Mouse (Mus musculus) forebrain, embryonic 13.5 days (tissue): Measurements from ENCODE around the gene Tram2. TPM values are rescaled to one million over a fixed set of nuclear protein-coding genes. Genes with fewer than 3 reads are reported as not detected.

Source experiments
- ATAC-seq: fragments of 200-750 bp; cut with Nextera tagmentation; 2 replicates; pipeline ENCODE4 v1.8.0; 2017
- H3K27ac ChIP-seq: fragments of 300-500 bp; sonication (generic); 2 replicates; pipeline ENCODE4 v1.5.1; 2015; ENCODE audit warnings: inconsistent platforms, mild to moderate bottlenecking, moderate library complexity
- H3K27me3 ChIP-seq: fragments of 300-500 bp; sonication (generic); 2 replicates; pipeline ENCODE4 v1.6.1; 2015; ENCODE audit warnings: mild to moderate bottlenecking, inconsistent platforms
- H3K36me3 ChIP-seq: fragments of 300-500 bp; sonication (generic); 2 replicates; pipeline ENCODE4 v1.6.1; 2015; ENCODE audit warnings: mild to moderate bottlenecking, inconsistent platforms; ENCODE audit not compliant: poor library complexity, severe bottlenecking
- H3K4me1 ChIP-seq: fragments of 300-500 bp; sonication (generic); 2 replicates; pipeline ENCODE4 v1.6.1; 2015; ENCODE audit warnings: inconsistent platforms
- H3K4me2 ChIP-seq: fragments of 300-500 bp; sonication (generic); 2 replicates; pipeline ENCODE4 v1.6.1; 2015; ENCODE audit warnings: inconsistent platforms, mild to moderate bottlenecking, moderate library complexity
- H3K4me3 ChIP-seq: fragments of 300-500 bp; sonication (generic); 2 replicates; pipeline ENCODE4 v1.5.1; 2015; ENCODE audit warnings: mild to moderate bottlenecking, inconsistent platforms
- H3K9ac ChIP-seq: fragments of 300-500 bp; sonication (generic); 2 replicates; pipeline ENCODE4 v1.6.1; 2015; ENCODE audit warnings: mild to moderate bottlenecking, inconsistent platforms
- H3K9me3 ChIP-seq: fragments of 300-500 bp; sonication (generic); replicated peaks from 2 replicates; pipeline ENCODE4 v1.6.1; 2016; ENCODE audit warnings: inconsistent platforms
- WGBS: fragments of 180-500 bp; shearing (Covaris S2); methylation state at CpG from one replicate; pipeline ENCODE4 v1.1.7; 2015; 5-methylcytosine and 5-hydroxymethylcytosine counted together
- polyA plus RNA-seq: library from polyadenylated mRNA; unstranded; fragments of >200 nt; fragmentation: Nextera tagmentation; extraction: Ambion mirVana; gene quantifications from 2 replicates; pipeline ENCODE4 v1.2.1, GENCODE M21; 2015

Tram2 gene
- polyA plus RNA-seq, 1 experiment from 2014 or later, result 2.3 TPM

GRCm38 (mm10) chr1:20984103-20984502 lies 94.9 kb downstream of the Tram2 start:
- no peak overlapping the region for H3K4me2 ChIP-seq
- peak; percentile 23; the same call in 1 of the 2 replicates for ATAC-seq
- WGBS, result 74% methylated on average over 2 of the region's 2 CpGs
- H3K27me3 ChIP-seq, result no peaks in the 10 kb centered on the region
- no peak overlapping the region for H3K9ac ChIP-seq
- no peaks in the 10 kb centered on the region for H3K9me3 ChIP-seq
- H3K27ac ChIP-seq, result no peak overlapping the region
- H3K36me3 ChIP-seq, result no peaks in the 10 kb centered on the region
- no peak overlapping the region for H3K4me3 ChIP-seq
- 0 out of 2 replicates have a peak, but pooled peaks cover 3% of the 10 kb centered on the region for H3K4me1 ChIP-seq

- Histone ChIP-seq H3K9ac (no peak overlapping the region), H3K36me3 (no peaks in the 10 kb centered on the region), H3K27ac (no peak overlapping the region), H3K4me1 (0 out of 2 replicates have a peak, but pooled peaks cover 3% of the 10 kb centered on the region), H3K9me3 (no peaks in the 10 kb centered on the region), H3K4me3 (no peak overlapping the region), H3K4me2 (no peak overlapping the region), H3K27me3 (no peaks in the 10 kb centered on the region)
- ATAC-seq, result no peak
- WGBS, result 96% methylated on average over 6 of the region's 6 CpGs
Measured at GRCm38 (mm10) chr1:20981764-20982163, 97.3 kb downstream of the Tram2 start.

DNA sequence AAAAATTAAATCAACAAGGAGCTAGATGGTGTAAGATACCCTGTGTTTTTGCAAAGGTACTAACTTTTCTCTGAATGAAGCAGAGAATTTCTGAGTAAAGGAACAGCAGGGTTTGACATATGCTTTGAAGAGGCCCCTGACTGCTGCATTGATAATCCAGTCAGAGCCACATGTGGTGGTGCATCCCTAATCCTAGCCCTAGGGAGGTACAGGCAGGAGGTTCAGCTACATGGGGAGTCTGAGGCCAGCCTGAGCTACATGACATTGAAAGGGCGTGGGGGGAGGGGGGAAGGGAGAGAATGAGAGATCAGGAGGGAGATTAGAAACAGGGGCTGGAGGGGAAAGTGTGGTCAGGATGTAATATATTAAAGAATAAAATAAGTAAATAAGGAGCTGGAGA lies 98.5 kb downstream of the Tram2 start:
- WGBS, result 40% methylated on average over 1 of the region's 1 CpGs
- no peak overlapping the region for H3K4me2 ChIP-seq
- H3K9me3 ChIP-seq, result no peaks in the 10 kb centered on the region; the same call in 1 of the 2 replicates
- no peaks in the 10 kb centered on the region for H3K27me3 ChIP-seq
- no peaks in the 10 kb centered on the region for H3K4me1 ChIP-seq
- H3K27ac ChIP-seq, result no peak overlapping the region
- H3K36me3 ChIP-seq, result no peaks in the 10 kb centered on the region
- H3K4me3 ChIP-seq, result no peak overlapping the region
- ATAC-seq, result no peak
- H3K9ac ChIP-seq, result no peak overlapping the region

DNA sequence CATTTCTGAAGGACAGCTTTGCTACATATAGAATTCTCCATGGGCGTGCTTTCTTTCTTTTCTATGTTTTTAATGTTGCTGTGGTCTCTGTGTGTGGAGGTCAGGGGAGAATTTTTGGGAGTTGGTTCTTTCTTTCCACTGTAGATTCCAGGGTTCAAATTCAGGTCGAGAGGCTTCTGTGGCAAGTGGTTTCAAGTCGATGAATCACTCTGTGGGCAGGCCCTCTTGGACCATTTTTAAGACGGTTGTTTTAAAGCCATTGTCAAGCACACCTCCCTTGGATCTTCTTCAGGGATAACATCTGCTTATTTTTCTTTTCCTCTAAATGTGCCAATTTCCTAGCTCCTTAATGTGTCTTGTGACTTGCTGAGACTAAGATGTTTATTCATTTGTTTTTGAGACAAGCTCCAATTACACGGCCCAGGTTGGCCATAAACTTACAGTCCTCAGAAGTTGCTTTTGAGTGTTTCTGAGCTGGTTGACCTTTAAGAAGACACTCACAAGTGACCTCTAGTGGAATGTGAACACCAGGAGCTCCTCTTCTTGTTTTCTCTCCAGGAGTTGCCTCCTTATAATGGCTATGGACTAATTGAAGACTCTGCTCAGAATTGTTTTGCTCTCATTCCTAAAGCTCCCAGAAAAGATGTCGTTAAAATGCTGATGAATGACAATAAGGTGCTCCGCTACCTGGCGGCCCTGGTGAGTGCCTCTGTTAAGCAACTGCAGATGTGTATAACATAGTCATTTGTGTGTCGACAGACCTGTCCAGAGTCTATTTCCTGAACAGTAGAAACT lies 104.5 kb downstream of the Tram2 start:
- H3K9me3 ChIP-seq, result no peaks in the 10 kb centered on the region; the same call in 1 of the 2 replicates
- H3K4me2 ChIP-seq, result no peak overlapping the region
- WGBS, result 77% methylated on average over 9 of the region's 9 CpGs
- no peaks in the 10 kb centered on the region for H3K36me3 ChIP-seq
- no peaks in the 10 kb centered on the region for H3K4me1 ChIP-seq
- no peaks in the 10 kb centered on the region for H3K27me3 ChIP-seq
- no peak overlapping the region for H3K27ac ChIP-seq
- no peak overlapping the region for H3K9ac ChIP-seq
- ATAC-seq, result no peak
- H3K4me3 ChIP-seq, result no peak overlapping the region

DNA sequence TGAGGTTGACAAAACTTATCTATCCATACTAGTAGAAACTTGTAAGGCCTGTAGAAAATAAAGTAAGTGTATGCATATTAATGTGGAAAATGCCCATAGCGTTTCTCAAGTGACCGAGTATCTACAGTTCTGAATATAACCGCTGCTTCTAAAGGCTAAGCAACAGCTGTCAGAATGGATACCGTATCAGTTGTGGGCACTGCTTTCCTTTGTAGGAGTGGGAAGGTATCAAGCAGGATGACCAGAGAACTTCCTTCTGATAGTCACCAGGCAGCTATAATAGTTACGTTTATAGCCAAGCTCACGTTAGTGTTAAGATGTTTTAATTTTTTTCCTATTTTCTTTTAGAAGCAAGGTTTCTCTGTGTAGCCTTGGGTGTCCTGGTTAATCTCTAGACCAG lies 105.6 kb downstream of the Tram2 start:
- no peaks in the 10 kb centered on the region for H3K36me3 ChIP-seq
- H3K27me3 ChIP-seq, result no peaks in the 10 kb centered on the region
- H3K9ac ChIP-seq, result no peak overlapping the region
- no peaks in the 10 kb centered on the region; the same call in 1 of the 2 replicates for H3K9me3 ChIP-seq
- H3K4me2 ChIP-seq, result no peak overlapping the region
- H3K4me3 ChIP-seq, result no peak overlapping the region
- no peak for ATAC-seq
- 96% methylated on average over 6 of the region's 6 CpGs for WGBS
- no peak overlapping the region for H3K27ac ChIP-seq
- no peaks in the 10 kb centered on the region for H3K4me1 ChIP-seq

DNA sequence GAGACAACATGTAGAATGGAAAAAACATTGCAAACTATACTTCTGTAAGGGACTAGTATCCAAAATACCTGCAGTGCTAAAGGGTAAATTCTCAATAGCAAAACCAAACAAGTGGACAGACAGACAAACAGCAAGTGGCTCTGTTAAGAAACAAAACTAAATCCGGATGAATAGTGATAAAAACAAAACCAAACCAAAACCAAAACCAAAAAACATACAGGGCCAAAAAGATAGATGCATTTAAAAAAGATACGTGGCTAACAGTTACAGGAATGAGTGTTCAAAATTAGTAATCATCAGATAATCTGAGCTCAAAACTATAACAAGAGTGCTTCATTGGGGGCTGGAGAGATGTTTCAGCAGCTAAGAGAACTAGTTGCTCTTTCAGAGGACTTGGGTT lies 109.4 kb downstream of the Tram2 start:
- Histone ChIP-seq H3K4me3 (no peak overlapping the region), H3K4me1 (no peaks in the 10 kb centered on the region), H3K9ac (no peak overlapping the region), H3K27ac (no peak overlapping the region), H3K9me3 (no peaks in the 10 kb centered on the region), H3K27me3 (no peaks in the 10 kb centered on the region), H3K36me3 (no peaks in the 10 kb centered on the region), H3K4me2 (no peak overlapping the region)
- 85% methylated on average over 2 of the region's 2 CpGs for WGBS
- ATAC-seq, result no peak

DNA sequence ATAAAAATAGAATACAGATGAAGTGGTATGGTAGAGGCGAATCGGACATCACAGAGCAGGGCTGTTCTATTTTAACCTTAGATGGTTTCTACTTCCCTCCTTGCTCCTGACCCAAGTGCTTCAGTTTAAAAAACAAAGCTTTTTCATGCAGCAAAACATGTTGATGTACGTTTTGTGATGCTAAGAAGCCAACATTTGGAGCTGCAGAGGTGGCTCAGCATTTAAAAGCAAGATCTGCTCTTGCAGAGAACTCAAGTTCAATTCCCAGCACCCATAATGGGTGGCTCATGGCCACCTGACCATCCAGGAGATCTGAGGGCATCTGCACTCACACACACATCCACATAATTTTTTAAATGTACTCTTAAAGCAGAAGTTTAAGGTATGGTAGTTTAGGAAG lies 124.2 kb downstream of the Tram2 start:
- Histone ChIP-seq H3K9ac (no peak overlapping the region), H3K9me3 (no peaks in the 10 kb centered on the region), H3K4me3 (no peak overlapping the region), H3K4me2 (no peak overlapping the region), H3K27ac (no peak overlapping the region), H3K4me1 (peaks cover 12% of the 10 kb centered on the region; the same call in 1 of the 2 replicates), H3K36me3 (no peaks in the 10 kb centered on the region), H3K27me3 (no peaks in the 10 kb centered on the region)
- no peak for ATAC-seq
- 73% methylated on average over 3 of the region's 3 CpGs for WGBS

- Histone ChIP-seq H3K36me3 (no peaks in the 10 kb centered on the region), H3K27ac (peak overlapping the region; percentile 75), H3K4me2 (peak overlapping the region; percentile 71), H3K9me3 (no peaks in the 10 kb centered on the region), H3K27me3 (no peaks in the 10 kb centered on the region), H3K9ac (peak overlapping the region; percentile 75), H3K4me1 (peaks cover 12% of the 10 kb centered on the region; the same call in 1 of the 2 replicates), H3K4me3 (peak overlapping the region; percentile 53)
- 1% methylated on average over 16 of the region's 16 CpGs for WGBS
- no peak for ATAC-seq
Measured at GRCm38 (mm10) chr1:20951799-20952198, 127.2 kb downstream of the Tram2 start.

DNA sequence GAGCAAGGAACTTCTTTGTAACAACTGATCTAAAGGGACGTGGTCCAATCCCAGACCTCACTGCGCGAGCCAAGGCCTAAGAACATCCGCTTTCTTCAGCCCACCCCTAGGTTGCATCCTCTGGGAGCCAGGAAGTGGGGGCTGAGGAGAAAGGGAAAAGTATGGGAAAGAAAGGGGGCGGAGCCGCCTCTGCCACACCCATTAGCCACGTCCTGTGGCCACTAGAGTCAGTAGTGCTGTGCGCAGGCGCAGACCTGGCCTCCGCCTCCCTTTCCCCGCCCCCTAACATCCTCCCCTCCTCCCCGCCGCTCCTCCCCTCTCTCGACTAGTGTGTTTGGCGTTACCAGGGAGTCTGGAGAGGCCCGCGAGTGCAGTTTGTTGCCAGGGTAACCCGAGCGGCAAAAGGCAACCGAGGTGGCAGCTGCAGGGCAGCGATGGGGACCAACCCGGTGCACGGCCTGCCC lies 127.7 kb downstream of the Tram2 start, which contains the start of gene Efhc1:
TSS of gene Efhc1 (plus strand) at position 327 of the 464 bp plus-strand sequence.
- H3K4me3 ChIP-seq, result peak within 1 kb of the TSS; percentile 53
- ATAC-seq, result peak; percentile 97
- H3K4me1 ChIP-seq, result peaks cover 12% of the 10 kb centered on the region; the same call in 1 of the 2 replicates
- H3K4me2 ChIP-seq, result peak within 1 kb of the TSS; percentile 71
- peak within 1 kb of the TSS; percentile 75 for H3K9ac ChIP-seq
- 2% methylated on average over 13 of the region's 23 CpGs for WGBS
- peak within 1 kb of the TSS; percentile 75 for H3K27ac ChIP-seq
- H3K9me3 ChIP-seq, result no peaks in the 10 kb centered on the region
- H3K36me3 ChIP-seq, result no peaks in the 10 kb centered on the region
- H3K27me3 ChIP-seq, result no peaks in the 10 kb centered on the region

Other genes starting within 250 kb of the Tram2 start
- gene Paqr8, start 188.6 kb downstream of the Tram2 start, polyA plus RNA-seq, result 12.7 and 14.2 TPM in 2 replicates
- 1.5 and 2.0 TPM in 2 replicates for gene Efhc1, start 127.6 kb downstream of the Tram2 start, polyA plus RNA-seq
- gene Tmem14a, start 139.3 kb upstream of the Tram2 start, polyA plus RNA-seq, result 14.9 and 15.9 TPM in 2 replicates
- 0.12 and 0.64 TPM in 2 replicates for gene Gsta3, start 161.4 kb upstream of the Tram2 start, polyA plus RNA-seq